Mouse (Mus musculus) liver, adult 2 months (tissue): ENCODE measurements around the gene Dnajc17.

Experiments
- CTCF ChIP-seq: fragments of 200-500 bp; IDR thresholded peaks from 2 replicates; pipeline ENCODE4 v1.5.1; 2011; ENCODE audit warnings: low read depth, low read length, control low read depth
- POLR2A ChIP-seq: fragments of 200-500 bp; IDR thresholded peaks from 2 replicates; pipeline ENCODE4 v1.6.1; 2011; ENCODE audit warnings: low read length, control low read depth; ENCODE audit not compliant: insufficient read depth; ENCODE audit errors: extremely low read depth

DNA sequence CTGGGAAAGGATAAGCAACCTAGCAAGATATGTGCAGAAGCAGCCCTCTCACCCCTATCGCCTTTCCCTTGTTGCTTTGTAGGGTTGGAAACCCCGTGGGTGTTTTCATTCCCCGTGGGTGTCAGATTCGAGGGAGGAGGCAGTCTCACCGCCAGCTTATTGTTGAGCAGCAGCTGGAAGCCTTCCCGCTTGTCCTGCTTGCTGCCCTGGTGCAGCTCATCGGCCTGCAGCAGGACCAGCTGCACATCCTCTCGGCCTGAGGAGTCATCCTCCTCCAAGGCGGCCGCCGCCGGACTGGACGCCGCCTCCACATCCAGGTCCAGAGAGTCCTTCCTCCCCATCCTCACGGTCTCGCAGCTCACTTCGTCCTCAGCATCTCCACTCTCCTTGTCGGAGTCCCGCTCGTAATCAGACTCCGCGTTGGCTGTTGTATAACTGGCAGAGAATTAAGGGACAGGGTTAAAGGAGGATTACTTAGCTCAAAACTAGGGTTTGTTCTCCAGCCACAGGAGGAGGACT is 61.4 kb downstream of the Dnajc17 start:
- no peak for TF ChIP-seq POLR2A
- no peak for TF ChIP-seq CTCF
